Mouse (Mus musculus) layer of hippocampus, postnatal 36 days (tissue): ENCODE data around the gene Nhs. TPM values are rescaled to one million over a fixed set of nuclear protein-coding genes. Genes with fewer than 3 reads are reported as not detected.

Experiments
- DNase-seq, 2 experiments: peaks; one replicate each; pipeline ENCODE4 v3.0.0; 2022
- total RNA-seq, 2 experiments: library from RNA; stranded (reverse); gene quantifications; 2 replicates each; pipeline ENCODE4 v1.2.3; 2021

The Nhs gene
- total RNA-seq = 1 to 10 TPM; 2.4 to 2.6 TPM

DNA sequence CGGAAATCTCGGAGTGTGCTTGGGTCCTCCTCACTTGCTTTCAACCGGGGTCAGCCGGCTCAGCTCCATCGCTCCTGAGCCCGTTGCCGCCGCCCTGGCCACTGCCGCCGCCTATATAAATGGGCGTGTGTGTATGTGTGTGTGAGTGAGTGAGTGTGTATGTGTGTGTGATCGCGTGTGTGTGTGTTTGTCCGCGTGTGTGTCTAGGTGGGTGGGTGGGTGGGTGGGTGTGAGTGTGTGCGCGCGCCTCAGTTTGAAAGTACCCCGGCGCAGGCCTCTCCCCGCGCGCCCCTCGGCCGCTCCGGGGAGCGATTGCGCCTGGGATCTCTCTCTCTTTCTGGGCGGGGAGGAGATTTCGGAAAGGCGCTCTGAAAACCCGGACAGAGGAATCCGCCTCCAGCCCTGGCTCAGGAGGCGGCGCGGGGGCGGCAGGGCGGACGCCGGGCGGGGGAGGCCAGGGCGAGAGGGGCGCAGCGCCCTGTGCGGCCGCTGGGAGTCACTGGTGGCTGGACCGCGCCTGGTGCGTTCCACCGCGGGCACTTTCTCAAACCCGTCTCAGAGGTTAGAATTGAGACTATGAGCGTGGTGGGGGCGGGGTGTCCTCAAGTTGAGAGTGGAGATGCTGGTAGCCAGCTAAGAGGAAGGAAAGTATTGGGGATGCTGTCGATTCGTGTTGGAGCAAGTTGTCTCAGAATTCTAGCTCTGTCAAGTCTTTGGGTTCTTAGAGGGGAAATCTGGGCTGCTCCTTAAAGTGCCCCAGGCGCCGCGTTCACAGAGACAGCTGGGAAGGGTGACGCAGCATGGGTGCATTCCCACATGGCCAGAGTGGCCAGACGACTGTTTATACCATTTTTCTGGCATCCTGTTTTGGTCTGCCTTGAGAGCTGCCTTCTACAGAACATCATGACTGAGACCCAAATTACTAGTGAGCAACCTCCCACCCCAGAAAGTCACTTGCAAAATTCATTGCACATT, at the start of gene Nhs:
Gene Nhs, minus strand, starts transcription at position 94 of the 975 bp plus-strand sequence.
- peak; percentile 19 to 23 for DNase-seq

DNA sequence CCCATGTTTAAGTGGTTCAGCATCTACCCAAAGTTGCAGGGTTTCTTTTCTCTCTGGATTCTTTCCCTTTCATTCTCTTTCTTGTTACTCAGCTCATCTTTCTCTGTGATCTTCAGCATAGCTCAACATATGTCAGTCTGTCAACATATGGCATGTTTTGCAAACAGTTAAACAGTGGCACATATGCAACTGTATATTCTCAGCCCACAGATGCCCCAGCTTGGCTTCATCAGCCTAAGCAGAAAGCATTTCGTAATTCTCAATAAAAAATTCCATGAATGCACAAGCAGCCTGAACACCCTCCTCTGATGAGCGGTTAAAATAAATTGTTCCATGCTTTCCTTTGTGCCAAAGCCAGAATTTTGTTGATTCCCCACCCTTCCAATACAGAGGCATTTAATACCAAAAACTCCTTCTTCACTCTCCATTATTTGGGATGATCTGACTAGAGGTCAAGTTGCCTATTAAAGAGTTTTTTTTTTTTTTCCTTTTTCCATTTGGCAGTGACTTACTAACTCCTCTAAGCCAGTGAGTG, 46.9 kb upstream of the Nhs start:
- no peak for DNase-seq

DNA sequence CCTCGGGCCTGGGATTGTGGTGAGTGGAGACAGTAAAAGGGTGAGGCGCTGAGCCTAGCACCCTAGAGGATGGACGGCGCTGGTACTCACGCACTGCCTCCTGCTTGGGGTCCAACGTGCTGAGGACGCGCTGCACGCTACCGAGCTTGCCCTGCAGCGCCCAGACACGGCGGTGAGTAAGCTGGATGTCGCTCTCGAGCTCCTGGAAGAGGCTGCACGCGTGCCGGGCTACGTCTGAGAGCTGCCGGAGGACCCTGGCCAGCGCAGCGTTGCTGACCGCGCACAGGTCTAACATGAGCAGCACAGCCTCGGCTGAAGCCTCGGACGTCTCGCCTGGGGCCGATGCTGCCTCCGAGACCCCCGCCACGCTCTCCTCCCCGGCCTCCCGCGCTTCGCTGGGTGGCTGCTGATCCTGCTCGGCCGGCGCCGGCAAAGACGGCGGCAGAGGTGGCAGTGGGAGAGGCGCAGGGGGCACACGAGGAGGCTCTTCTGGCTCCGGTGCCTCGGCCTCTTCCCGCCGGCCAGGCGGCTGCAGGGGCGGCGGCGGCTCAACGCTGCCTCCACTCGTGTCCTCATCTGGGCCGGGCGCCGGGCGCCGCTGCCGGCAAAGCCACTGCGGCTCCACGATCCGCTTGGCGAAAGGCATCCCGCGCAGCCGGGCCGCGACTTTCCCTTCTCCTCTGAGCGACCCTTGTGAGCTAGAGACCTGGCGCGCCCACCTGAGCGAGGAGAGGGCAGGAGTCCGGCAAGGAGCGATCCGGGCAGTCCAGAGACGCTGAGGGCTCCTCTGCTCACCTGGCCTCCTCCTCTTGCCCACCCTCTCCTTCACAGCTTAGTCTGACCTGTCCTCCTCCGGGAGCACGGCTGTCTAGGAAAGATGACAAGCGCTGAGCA, 540 bp downstream of the Nhs start:
- peak; percentile 9 for DNase-seq

DNA sequence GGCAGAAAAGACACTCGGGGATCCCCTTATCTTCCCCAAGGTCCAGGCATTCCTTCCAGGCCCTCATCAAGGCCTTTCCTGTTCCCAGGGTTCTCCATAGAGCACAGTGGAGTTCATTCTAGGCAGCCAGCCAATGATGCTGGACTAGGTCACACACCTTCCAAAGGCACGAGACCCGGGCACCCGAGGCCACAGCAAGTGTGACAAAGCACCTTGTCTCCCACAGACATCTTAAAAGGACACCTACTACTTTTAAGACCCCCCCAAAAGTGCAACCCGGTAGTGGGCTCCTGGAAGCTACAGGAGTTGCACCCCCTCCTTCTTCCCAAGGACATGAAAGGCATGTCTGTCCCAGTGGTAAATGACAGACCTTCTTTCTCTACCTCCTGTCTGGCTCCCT, 1.4 kb downstream of the Nhs start:
- no peak for DNase-seq

DNA sequence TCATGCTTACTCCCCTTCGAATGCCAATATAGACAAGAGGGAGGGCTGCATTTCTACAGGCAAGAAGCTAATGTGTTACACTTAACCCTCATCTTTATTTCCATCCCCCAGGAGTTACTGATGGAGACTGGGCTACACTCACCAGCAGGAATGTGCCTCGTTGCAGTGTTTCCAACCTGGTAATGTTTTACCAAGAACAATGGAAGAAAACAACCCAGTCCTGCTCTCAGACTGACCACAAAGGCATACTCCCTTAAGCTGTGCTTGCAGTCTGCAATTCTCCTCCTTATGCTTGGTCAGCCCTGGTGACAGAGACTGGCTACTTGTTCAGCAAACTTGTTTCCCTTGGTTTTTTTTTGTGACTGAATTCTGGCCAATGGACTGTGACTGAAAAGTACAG, 21.7 kb downstream of the Nhs start:
- DNase-seq = no peak

DNA sequence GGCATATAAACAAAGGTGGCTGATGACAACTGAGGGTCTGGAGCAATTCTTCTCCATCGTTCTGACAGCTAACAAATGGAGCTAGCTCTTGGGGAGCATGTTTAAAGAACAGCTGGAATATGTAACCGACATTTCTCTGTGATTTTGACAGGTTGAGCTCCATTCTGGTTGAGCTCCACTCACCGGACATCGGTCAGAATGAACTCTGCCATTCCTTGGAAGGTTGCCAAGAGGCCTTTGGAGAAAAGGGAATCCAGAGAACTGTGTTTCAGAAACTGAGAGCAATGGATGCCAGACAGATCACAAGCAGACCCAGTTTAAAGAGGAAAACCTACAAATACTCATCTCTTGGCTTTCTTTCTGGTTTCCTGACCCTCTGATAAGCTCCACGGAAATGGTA, 46.3 kb downstream of the Nhs start:
- no peak for DNase-seq

DNA sequence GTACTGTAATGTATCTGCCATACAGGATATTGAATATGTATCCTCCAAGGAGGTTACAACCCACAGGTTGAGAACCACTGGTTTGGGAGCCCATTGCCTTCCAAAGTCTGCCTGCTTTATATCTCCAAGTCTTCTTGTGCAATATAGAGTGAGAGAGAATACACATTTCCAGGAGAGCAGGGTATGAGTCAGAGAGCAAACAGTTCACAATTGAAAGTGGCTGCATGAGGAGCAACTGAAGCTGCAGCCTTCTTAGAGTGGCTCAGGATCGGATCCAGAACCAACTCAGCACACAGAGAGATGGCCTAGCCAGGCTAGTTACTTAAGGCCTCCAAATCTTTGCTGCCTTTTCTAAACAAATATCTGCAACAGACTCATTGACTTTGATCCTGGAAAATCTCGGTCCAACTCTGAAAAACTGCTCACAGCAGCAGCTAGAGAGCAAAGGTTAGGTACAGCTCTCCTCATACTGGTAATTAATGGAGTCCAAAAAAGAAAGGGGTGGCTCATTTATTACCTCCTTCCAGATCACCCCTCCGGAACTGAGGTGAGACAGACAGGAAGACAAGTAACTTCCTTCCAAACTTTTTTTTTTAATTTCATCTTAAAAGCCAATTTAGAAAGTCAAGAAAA, 56.6 kb downstream of the Nhs start:
- no peak for DNase-seq

DNA sequence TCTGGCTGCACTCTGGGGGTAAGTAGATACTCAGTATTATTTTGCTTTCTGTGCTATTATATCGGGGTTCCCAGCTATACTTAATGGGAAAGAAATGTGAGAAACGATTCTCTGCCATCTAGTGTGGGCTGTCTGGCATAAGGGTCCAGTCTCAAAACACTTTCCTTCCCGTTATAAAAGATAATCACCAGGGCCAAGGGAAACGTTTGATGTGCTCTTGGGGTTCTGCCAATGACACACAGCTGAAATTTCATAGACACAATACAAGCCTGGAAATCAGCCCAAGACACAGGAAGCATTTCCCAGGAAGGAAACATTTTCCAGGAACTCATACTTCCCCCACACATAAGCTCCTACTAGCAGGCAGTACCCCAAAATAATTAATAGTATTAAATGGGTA, 61.2 kb downstream of the Nhs start:
- DNase-seq = no peak

DNA sequence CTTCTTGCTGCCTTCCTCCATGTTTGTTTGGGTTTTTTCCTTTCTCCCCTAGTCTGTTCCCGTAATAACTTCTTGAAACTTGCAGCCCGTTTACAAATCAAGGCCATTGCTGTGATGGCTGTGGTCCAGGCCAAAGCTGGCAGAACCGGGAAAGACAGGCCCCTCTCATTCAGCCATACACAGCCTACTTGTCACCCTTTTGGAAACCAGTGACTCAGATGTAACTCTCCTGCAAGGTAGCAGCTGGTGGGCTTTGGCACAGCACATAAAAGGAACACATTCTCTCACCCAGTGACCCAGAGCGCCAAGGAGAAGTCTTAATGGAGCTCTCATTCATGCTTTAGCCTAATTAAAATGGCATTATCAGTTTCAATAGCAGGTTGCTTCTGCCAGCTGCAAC, 72.2 kb downstream of the Nhs start:
- DNase-seq = peak in 1 of 2 experiments; percentile 6

DNA sequence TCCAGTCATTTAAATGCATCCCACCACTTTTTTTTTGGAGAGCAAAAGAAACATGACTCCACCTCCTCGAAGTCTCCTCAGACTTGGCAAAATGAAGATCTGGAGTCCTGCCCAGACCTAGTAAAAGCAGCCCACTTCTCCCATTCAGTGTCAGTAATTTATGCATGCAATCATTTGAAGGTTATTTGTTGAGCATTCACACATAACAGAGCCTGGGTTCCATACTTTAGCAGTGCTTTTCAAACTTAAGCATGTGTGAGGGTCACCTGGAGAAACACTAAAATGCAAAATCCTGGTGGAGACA, 73.7 kb downstream of the Nhs start:
- peak in 1 of 2 experiments; percentile 2 for DNase-seq

DNA sequence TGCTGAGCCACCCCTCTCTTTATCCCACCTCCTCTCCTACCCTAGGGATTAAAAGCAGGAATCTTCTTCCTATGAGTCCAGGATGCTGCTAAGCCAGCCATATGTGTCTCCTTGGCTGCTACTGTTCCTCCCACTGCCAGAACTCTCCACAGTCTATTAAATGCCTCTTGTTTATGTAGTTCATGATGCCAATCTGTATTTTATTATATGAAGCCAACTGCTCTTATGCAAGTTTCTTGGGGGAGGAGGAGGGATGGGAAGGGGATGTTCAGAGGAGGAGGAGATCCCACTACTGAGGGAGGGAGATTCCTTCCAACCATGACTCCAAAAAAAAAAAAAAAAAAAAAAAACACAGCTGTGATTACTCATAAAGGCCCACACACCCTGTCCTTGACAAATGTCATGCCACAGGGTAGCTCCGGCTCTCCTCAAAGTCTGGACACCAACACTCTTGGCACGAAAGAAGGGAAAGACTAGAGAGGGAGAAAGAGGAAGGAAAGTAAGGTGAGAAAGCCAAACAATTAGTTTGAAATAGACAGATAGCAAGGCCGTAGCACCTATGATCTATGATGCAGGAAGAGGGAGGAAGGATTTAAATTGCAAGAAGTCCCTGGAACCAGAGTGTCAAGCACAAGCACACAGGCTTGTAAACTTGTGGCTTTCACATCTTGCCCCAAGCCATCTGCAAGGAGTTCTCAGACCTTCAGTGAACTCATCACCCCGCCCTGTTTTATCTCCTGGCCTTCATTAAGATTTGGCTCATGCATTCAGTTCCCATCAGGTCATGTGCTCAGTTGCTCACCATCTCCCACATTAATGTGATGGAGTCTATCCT, 74.3 kb downstream of the Nhs start:
- DNase-seq = peak in 1 of 2 experiments; percentile 1

DNA sequence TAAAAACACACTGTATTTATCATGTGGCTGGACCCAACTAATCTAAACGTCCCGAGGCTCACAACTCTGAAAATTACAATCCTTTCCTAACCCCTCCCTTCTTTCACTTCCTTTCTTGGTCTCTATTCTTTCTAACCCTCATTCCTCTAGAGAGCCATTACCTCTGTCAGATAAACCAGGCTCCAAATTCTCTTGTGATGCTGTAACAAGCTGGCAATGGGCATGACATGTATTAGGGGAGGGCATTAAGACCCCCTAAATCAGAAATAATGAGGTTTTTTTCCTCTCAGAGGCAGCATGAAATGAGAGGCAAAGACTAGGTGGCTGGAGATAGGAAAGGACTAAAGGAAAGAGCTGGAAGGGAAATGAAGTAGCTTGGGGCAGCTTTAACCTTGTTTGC, 96.4 kb downstream of the Nhs start:
- no peak for DNase-seq

DNA sequence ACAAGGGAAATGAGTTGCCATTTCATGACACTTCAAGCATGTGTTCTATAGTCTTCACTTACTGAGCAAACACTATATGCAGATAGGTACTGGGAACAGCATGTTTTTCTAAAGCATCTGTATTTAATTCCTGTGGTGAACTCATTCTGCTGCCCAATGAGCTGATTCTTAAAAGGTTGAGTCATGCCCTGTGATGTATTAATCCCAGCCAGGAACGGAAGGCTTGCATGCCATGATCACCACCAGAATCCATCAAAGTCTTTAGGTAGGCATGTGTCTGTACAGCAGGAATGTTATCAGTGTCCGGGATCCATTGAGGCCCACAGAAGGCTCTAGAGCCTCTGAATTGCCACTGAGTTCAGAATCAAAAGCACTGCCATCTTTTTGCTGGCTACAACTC, 103.9 kb downstream of the Nhs start:
- no peak for DNase-seq

DNA sequence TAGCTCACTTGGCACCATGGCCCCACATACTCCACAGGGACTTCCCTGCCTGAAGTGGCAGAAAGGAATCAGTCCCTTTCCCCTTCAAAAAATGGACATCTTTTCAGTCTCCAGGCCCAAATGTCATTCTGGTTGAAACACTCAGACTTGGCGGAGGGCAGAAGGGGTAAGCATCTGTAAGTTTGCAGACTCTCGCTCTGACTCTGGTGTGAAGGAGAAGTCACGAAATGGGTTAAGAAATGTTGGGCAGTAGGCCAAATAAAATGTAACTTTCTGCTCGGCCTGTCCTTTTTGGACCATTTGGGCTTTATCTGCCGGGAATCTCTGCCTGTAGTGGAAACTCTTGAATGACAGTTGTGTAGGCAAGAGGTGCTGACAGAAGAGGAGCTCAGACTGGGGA, 106.0 kb downstream of the Nhs start:
- no peak for DNase-seq

DNA sequence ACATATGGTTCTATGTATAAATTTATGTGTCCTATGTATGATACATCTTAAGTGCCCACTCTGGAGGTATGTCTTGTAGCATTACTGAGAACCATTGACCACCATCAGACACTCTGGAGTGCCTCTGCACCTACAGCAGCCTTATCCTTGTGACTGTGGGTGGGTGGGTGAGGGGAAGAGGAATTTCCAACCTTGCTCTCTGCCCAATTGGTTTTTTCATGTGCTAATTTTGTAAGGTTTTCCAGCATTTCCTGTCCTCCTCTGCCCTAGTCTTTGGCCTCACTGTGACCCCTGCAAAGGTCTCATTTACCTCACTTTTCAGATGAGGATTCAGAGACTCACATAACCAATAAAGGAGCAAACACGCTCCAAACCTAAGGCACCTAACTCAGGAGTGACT, 107.0 kb downstream of the Nhs start:
- DNase-seq = no peak

DNA sequence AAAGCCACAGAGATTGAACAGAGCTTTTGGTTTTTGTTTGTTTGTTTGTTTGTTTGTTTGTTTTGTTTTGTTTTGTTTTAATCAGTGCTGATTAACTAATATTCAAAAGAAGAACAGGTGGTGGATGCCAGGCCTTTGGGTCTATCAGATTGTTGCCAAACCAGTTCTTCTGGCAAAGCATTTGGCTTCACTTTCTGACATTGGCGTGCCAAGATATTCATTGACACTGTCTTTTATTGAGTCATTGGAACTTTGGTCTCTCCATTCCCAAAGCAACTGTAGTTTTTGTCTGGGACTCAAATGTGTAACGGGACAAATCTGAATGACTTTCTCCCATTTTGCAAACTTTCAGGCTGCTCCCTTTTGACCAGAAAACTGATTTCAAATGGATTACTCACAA, 109.9 kb downstream of the Nhs start:
- DNase-seq = no peak

DNA sequence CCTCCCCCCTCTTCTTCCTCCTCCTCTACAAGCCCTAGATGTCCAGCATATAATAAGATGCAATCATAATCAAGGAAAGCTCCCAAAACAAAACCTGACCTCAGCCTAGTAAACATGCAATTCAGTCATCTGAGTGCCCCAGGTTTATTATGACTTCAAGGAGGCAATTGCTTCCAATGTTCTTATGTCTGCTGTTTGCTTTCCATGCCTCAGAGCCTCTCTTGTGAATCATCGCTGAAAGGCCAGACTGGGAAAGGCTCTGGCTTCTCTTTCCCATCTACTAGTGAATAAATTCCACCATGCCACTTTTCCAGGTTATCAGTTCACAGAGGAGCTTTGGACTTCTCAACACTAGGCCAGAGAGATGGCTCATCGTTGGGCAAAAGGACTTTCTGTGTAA, 114.0 kb downstream of the Nhs start:
- no peak for DNase-seq

DNA sequence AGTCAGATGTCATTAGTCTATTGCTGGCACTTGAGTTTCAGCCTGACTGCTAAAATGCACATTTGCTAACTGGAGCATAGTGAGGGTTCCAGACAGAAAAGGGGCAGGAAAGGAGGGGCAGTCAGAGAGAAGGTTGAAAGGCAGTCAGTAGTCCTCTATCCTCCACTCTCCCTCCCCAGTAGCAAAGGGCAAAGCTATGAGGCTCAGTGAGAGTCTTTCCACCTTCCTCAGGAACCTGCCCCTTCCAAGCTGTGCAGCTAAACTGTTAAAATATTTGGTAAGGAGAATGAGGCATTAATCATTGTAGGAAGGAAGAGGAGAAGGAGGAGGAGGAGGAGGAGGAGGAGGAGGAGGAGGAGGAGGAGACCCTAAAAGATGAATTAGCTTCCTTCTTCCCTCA, 115.4 kb downstream of the Nhs start:
- DNase-seq = no peak

DNA sequence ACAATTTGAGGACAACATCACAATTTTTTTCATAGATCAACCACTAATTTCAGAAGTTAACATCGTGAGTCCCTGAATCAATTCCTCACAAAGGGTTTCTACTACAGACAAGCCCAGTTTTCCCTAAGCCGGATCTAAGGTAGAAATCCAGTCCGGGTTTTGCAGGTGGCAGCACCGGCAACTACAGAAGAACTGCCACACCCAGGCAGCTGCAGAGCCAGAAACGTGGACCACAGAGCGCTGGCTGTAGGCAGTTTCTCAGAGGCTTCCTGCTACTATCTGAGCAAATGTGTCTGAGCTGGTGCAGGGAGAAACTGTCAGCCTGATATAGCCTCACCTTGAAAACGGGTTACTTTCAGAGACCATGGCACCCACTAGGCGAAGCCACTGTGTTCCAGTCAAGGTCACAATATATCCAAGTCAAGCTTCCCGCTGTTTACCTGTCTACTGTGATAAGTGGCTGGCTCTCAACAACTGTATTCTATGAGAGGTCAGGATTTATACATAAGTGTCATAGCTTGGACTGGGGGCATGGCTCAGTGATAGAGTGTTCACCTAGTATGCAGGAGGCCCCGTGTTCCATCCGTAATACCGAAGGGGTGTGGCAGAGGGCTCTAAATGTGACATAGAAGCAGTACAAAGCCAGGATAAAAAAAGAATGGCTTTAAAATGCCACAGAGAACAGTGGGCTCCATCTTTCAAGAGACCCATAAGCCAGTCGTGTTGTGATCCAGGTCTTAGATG, 134.1 kb downstream of the Nhs start:
- no peak for DNase-seq

DNA sequence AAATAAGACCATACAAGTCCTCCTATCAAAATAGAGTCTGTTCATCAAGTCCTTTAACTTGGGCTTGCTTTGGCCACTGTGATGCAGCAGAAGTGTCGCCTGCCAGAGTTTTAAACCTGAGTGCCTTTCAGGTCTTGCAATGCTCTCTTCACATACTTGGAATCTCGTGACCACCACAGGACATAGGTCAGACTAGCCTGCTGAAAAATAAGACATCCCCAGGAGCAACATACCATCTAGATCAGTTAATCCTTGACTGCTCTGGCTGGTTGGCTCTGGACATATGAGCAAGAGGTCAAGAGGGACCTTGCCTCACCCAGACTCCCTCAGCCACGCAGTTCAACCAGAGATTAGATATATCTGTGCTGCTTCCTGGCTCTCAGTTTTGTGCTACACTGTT, 137.8 kb downstream of the Nhs start:
- no peak for DNase-seq

DNA sequence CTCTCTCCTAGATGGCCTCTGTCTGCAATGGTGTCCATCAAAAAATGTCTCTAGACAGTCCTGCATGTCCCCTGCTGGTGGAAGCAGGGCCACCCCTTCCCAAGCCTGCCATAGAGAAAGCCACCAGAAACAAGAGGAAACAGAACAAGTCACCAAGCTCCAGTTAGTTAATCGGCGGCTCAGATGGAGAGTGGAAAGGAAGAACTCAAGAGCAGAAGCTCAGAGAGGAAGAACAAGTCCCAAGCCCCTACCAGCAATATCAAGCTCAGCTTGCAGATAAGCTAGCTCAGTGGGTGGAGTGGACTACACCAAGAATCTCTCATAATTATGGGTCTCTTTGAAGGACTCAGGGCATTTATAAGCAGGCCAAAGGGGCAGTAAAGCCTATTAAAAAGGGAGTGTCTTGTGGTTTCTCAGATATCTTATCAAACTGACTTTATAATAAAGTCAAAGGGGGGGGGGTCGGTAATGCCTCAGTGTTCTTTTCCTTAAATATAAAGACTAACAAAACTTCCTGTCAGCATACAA, 139.4 kb downstream of the Nhs start:
- no peak for DNase-seq
